Mouse (Mus musculus) cerebellum, adult 11-12 months (tissue): ENCODE measurements at regions not wholly inside any gene's neighbourhood (a gene's known extent, or its start where the extent isn't known, plus 50 kb on each side); places are given as distances from the start of the nearest gene placed in this dataset.

Experiments used
- DNase-seq: peaks from one replicate; pipeline ENCODE4 v3.0.0; 2022

DNA sequence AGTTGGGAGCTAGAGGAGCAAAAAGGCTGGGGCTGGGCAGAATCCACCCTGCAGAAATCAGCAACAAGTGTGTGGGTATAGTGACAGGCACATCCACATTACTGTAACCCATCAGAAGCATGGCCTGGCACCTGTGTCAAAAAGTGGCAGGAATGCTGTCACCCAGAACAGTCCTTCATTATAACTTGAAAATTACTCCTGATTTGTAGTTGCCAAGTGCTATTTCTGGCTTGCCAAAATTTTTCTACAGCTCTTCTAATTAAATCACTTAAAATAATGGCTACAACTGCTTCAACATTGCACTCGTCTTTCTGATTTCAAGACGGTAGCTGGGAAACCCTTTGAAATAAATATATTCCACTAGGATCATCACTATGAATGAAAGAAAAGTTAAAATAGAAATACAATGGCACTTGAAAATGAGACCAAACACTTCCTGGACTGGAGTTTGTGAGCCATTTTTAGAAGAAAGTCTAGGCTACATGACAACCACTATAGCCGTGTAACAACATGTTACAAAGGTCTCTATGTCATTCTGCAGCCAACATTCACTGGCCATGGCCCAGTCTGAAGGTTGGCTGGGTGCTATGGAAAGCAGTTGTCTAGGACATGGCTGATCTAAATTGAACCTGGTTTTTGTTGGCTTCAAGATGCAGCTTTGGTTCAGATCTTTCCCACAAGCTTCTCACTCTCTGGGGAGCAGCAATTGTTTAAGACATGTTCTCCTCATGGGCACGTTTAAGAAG, 190.6 kb upstream of the Tapt1 start:
- no peak for DNase-seq

DNA sequence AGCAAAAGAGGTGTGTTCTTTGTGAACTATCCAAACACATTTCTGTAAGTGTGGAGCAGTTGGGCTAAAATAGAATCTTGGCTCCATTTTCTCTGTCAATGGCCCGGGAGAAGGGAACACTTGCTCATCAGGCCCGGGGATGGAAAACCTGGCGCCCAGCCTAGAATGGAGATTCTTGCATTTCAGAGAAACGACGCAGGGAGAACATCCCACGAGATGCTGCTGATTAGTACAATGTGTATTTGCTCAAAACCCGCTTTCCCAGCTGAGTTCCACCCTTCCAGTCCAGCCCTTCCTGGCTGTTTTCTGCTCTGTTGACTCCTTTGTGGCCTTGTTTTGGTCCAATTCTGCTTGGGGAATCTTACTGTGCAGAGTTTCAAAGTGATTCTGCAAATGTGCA, 188.0 kb upstream of the Tapt1 start:
- peak; percentile 13 for DNase-seq

DNA sequence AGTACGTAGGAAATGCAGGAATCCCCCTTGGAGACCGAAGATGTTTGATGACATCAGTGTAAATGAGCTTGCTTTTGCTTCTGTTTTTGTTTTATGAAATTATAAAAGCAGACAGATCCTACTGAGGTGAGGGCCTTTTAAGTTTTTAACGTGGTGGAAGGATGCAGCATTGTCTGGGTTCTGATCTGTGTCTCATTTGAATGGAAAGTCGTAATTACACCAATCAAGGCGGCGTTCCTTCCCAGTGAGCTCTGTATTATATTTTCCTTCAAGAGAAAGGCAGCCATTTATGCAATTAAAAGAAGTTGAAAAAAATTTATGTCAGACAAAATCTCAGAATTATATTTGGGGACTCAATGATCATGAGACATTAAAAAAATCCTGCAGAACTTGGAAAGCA, 176.9 kb upstream of the Tapt1 start:
- no peak for DNase-seq

DNA sequence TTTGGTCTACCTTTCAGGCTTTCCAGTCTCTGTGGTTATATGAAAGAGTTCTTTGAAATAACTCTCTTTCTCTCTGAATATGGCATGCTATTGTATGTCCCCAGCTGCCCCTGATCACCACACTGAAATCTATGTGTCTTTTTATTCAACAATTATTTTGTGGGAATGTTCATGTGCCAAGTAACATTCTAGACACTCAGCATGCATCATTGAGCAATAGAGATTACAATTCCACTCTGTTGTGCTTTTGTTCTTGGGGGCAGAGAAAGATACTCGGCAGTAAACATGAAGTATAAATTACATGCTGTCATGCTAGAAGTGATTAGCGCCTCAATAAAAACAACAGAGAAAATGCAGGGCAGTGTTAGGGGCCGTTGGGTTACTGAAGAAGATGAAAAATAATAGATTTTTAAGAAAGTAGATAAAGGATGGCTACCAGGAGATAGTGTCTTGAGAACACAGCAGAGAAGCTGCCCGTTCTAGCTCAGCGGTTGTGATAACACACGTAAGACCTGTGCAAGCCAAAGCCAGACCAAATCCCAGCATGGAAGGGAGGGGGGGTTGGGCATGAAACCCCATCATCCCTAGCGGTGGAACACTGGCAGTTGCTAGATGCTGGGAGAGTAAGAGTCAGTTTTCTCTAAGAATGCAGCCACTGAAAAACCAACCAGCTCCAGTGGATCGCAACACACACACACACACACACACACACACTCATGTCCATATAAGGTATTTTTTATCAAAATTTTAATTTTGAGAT, 174.3 kb upstream of the Tapt1 start:
- no peak for DNase-seq

DNA sequence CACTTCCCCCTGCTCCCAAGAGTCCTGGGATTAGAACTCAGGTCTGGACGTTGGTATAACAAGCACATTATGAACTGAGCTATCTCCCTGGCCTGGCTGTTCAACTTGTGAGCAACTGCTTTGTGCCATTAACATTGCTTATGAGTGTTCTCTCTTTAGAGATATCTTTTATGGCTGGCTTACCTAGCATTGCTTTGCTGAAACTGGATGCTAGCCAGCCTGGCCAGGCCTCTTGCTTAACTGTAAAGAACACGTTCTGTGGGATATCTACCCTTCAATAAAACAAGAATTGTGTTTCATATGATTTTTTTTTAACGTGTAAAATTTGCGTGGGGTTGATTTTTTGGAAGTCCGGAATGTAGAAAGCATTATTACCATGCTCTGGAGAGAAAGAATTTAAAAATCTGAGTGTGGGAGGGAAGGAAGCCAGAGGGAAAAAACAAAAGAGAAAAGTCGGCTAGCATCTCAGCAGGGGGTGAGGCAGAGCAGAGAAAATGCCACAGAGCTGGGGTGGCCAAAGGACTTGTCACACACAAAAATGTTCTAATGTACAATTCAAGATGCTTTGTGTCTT, 160.9 kb upstream of the Tapt1 start:
- DNase-seq: no peak

DNA sequence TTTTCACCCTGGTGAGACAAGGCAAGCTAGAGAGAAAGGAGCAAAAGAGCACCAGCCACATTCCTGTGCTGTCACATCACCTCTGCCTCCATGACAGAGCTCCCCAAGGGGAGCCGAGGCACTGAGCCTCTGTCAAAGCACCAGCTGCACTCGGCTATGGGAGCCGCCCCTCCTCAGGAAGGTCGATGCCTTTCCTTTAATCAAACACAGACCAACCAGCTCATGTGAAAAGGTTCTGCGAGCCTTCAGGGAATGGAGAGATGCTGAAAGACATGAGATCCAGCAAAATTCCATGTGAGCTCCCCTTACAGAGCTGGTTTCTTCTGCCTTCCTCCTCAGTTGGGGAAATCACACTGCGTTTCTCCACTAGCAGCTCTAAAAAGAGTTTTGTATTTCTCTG, 159.8 kb upstream of the Tapt1 start:
- no peak for DNase-seq

DNA sequence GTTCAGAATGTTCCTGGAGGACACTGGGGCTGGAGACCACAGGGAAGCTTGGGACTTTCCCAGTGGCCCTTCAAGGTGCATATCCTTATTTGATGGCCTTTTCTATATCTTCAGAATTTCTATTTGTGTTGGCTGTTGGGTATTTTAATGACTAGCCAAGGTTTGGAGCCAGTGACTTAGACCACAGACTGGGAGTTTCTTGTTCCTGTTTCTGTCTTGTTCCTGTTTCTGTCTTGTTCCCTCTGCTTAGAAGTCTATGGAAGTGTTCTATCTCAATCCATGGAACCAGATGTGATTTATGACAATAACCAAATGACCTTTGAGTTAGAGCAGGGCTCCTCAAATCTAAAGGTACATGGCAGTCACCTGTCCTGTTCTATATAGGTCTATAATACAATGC, 156.6 kb upstream of the Tapt1 start:
- DNase-seq: no peak

DNA sequence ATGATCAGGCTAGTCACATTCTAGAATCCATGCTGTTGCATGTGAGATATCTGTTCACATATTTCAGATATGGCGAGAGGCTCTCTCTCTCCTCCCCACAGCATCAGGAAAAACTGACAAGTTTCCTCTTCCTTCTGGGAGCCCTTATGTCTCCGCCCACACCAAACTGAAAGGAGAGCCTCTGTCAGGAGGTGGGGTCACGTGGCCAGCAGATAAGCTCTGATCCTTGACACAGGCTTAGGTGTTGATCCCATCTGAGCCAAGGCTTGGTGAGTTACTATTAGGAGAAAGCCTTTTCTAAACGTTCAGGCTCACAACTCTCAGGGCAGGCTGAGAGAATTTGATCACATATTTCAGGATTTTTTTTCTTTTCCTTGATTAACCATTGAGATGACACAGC, 143.6 kb upstream of the Tapt1 start:
- DNase-seq: no peak

DNA sequence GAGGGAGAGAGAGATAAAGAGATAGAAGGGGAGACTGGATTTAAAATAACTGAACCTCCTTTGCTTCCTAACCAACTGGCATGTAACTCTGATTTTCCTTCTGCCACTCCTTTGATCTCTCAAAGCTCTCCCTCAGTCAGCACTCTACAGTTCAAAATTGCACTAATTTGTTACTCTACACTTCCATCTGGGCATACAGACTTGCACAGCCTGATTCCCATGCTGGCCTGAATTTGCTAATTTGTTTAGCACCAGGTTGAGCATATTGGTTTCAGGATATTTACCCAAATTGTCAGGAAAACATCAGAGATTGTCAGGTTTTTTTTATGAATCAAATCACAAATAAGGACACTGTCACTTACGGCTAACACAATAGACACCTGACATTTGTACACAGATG, 125.9 kb upstream of the Tapt1 start:
- DNase-seq: no peak

DNA sequence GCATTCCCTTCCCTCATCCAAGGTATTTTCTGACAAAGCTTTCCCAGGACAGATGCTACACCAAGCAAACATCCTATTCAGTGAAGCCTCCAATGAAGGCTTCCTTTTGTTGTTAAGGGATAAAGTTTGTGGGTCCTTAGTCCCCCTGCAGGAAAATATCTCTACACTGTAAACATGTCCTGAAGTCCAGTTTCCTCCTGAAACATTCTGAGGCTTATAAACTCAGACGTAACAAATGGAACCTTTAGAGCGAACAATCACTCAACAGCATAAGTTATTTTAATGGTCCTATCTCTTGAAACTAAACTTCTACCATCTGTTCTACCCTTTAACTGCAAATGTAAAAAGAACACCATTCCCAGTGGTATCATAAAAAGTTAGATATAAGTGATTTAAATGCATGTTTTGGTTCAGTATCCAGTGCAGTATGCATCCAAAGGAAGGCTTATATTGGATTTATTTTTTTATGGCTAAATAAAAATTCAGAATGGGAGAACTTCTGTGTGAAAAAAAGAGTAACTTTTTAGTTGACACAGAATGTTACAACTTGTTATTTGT, 115.1 kb upstream of the Tapt1 start:
- no peak for DNase-seq

DNA sequence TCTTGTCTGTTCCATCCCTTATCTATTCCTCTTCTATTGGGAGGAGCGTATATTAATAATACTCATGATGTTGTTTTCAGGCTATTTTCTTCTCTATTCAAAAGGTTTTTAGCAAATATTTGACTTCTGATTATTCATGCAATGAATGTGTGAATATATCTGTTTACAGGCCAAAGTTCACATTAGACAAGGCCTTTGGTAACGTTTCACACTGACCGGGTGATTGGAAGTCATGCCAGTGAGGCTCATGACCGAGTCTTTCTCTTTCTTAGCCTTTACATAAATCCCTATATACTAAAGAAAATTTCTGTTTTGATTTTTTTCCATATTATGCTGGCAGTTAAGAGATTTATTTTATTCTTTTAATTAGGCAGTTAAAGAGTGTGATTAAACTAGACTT, 112.2 kb upstream of the Tapt1 start:
- no peak for DNase-seq

DNA sequence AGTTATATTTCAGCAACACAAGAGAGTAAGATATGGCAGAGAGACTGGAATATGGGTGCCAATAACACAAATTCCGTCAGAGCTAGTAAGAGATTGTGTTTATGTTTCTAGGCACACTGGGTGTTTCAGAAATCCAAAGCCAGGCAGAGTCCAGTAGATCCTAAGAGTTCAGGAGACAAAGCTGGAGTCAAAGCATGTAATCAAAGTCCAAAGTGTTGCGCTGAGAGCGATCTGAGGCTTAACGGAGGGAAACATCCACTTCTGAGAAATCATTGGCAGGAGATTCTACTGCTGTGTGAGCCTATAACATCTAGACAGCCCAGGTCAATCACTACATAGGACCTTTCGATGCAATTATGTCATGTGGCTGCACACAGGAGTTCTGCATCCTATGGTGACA, 109.3 kb upstream of the Tapt1 start:
- no peak for DNase-seq

DNA sequence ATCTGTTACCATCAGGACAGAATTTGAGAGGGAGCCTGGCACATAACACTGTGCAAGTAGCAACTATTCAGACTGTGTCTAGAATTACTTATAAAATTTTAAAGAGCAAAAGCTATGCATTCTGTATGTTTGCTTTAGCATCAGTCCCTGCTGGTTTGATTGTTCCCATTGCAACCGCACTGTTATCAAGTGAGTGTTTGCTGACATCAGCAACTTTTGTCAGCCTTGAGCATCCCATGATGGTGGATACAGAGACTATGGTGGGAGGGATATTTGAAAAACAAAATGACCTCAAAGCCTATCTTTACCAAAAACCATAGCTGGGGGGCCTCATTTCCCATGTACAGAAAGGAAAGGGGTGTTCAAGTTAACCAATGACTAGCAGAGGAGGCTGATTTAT, 93.2 kb upstream of the Tapt1 start:
- no peak for DNase-seq

DNA sequence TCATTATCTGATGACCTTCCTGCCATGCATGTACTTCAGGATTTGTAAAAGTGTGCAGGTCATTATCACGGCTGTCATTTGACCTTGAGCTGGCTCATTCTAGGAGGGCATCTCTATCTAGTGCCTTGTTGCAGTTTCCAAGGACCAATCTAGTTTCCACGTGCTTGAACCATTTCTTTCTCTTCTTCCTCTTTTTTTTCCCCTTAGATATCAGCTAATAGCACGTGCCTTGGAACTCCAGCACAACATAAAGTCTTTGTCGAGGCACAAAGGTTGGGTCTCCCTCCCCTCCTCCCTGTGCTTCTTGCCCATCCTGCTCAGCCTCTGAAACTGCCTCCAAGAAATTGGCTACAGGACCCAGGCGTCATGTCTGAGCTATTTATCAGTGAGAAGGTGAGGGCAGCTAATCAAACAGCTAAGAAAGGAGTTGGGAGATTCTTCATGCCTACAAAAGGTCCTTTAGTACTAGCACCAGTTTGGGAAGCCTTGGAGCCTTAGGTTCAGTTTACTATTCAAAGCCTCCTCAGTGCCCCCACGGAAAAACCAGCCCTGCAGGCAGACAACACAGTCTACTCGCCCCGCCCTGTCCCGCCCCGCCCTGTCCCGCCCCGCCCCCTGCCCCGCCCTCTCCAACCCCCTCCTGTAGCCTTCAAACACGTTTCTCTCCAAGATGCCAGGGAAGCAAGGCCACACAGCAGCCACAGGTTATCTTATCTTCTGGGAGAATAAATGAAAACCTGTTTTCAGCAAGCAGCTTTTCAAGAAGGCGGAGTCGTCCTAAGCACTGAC, 80.5 kb upstream of the Tapt1 start:
- DNase-seq: no peak

DNA sequence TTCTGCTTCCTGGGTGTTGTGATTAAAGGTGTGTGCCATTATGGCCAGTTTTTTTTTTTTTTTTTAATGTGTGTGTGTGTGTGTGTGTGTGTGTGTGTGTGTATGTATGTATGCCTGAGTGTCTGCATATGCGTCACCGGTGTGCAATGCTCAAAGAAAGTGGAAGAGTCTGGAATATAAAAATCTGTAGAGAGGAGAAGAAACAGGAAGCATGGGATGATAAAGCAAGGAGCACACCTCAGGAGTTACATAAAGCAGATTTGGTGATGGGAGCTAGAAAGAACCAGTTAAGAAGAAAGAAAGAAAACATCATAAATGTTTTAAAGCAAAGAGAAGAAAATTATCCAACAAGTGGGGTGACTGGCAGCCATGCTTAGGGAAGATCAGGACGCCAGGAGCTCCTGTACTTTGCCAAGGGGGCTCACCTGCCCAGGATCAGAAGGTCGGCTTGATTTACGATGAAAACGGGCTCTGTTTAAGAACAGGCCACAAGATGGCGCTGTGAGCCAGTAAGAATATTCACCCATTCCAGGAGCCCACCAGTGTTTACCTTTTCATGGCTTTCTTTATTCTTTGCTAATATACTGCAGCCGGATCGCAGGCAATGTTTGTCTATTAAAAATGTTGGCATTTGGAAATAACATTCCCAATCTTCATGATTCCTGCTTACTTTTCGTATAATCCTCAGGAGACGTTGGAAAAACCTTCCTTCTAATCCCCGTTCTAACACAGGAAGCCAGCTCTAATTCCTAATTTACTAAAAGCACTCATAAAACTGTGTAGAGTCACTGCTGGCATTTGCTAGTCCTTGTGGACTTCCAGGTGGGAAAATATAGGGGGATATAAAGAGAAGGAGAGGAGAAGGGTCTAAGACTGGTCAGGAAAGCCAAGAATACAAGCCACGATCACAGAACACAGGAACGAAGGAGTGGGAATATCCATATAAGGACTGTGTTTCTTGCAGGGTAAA, 77.7 kb upstream of the Tapt1 start:
- DNase-seq: peak; percentile 14

DNA sequence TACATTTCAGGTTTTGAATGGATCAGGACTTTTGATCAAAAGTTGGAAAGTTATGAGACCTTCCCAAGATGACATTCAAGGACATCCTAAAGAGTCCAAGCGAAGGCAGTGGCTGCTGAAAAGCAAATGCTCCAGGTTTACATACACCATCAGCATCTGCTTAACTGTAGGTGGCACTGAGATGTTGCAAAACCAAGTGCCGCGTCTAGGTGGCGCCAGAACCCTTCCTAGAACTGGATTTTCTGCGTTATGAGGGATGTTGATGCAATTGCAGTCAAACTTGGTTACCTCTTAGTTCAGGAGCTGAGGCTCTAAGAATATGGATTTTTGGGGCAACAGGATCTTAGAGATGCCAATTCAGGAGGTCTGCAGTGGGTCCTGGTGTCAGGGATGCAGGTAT, 58.0 kb upstream of the Tapt1 start:
- DNase-seq: peak; percentile 46
